Mouse (Mus musculus) adipocyte (in vitro differentiated cells): Measurements from ENCODE around the gene Acsm2.
"Not testable (repeated sequence)": the region's sequence is repeated elsewhere in the genome, so short reads cannot be mapped to it uniquely, and the experiment has no call there.

Experiments
- DNase-seq: peaks from one replicate; pipeline ENCODE4 v3.0.0-alpha.2; 2016; ENCODE audit warnings: low spot score

Gene Acsm2

DNA sequence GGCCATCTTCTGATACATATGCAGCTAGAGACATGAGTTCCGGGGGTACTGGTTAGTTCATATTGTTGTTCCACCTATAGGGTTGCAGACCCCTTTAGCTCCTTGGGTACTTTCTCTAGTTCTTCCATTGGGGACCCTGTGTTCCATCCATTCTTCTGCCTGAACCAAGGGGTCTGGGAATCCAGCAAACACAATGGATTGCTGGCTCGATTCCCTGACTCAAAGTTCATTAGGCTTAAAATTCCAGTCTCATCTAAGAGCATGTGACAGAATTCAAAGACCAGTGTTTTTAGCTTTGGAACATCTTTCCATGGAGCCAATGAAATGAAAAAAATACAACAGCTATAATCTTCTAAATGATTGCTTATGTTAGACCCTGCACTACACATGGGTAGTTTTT is 8.3 kb downstream of the Acsm2 start:
- DNase-seq = not testable (repeated sequence)

DNA sequence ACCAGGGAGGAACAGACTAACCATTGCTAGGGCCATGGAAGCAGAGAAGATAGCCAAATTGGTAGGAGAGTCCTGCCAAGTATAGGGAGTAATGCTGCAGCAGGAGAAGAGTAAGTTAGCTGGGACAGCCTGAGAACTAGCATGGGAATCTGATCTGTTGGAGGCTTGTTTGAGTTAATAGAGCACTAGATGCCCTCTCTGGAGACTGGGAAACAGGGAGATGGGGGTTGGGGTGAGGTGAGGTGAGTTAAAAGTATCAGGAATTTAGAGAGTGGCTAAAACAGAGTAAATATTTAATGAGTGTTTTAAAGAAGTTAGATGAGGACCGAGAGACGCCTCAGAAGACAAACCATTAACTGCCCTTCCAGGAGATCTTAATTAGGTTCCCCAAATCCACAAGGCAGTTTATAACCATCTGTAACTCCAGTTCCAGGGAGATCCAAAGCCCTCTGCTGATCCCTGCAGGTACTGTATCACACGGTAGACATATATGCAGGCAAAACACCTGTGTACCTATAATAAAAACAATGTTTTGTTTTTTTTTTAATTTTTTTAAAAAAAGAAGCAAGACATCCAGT is 40.5 kb downstream of the Acsm2 start:
- no peak for DNase-seq

DNA sequence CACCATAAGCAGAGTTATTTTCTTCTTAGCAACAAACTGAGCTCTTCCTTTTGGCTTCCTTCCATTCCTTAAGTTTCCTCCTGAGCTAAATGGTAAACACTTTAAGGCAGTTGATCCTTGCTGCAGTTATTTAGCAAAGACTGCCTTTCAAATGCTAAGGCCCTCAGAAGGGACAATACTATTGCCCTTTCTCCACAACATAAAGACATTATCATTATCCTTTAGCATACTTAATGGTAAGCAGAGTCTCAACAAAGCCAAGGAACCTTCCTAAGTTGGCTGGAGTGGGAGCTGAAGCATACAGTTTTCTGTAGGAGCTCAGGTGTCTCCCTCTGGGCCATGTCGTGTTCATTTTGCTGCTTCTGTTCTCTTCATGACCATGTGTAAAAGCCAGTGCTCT is 41.2 kb downstream of the Acsm2 start:
- no peak for DNase-seq

DNA sequence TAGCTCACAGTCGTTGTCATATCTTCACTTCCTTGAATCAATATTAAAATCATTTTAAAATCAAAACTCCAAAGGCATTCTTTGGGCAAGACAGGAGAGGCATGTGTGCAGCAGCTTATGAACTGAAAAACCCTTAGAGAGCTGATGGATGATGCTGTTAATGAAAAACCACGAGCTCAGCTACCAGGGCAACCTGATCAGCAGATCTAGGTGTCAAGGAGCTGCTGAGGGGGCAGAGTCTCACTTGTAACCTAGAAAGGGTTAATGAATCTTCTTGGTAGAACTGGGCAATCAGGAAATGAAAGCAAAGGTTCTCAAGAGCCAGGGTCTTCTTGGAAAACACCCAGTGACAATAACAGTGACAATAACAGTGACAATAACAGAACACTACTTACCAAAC is 42.4 kb downstream of the Acsm2 start:
- DNase-seq = no peak

DNA sequence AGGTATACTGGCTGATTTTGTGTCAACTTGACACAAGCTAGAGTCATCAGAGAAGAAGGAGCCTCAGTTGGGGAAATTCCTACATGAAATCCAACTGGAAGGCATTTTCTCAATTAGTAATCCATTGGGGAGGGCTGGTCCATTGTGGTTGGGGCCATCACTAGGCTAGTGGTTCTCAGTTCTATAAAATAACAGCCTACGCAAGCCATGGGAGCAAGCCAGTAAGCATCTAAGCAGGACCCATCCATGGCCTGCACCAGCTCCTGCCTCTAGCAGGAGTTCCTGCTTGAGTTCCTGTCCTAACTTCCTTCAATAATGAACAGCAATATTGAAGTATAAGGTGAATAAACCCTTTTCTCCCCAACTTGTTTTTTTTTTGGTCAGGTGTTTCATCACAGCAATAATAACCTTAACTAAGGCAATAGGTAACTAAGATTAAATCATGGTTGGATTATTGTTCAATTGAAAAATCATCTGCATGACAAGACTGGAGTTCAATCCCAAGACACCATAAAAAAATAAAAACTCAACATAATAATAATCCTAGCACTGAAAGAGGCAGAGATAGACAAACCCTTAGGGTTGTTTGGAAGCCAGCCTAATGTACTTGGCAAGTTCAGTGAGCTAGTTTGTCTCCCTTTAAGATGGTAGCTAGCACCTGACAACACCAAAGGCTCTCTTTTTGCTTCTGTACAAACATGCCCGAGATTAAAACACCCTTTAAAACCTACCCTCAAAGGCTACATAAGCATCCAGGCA is 47.2 kb downstream of the Acsm2 start:
- no peak for DNase-seq

DNA sequence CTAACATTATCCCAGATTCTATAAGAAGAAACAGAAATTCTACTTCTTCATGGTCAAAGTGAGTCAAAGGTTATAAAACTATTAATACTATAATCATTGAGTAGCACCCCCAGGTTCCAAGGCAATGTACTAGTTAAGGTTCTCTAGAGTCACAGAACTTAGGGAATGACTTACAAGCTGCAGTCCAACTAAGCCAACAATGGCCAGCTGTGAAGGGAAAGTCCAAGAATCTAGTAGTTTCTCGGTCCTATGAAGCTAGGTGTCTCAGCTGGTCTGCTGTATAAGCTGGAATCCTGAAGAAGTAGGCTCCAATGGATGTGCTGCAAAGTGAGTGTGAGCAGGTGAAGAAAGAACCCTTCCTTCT is 47.8 kb downstream of the Acsm2 start:
- DNase-seq = no peak

DNA sequence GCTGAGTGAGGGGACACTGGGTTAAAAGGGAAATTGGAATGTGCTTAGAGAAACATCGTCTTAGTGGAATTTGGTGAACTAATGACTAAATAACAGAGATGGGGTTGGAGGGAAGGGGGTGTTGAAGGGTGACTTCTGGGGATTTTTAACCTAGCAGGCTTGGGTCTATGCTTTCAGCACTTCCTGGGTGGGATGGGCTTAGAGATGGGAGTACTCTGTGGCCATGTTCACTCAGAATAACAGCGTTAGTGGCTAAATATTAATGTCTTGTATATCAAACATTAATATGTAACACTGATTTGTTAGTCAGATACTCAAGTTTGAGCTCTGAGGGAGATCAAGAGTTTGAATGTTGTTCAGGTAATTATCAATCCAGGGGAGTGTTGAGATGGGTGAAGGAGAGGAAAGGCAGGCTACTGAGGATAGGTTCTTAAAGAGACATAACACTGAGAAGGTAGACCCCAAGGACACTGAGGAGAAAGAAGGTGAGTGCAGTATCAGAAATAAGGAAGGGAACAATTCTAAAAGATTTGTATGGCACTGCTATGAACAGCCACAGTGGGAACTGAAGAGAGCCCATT is 50.9 kb downstream of the Acsm2 start:
- no peak for DNase-seq

DNA sequence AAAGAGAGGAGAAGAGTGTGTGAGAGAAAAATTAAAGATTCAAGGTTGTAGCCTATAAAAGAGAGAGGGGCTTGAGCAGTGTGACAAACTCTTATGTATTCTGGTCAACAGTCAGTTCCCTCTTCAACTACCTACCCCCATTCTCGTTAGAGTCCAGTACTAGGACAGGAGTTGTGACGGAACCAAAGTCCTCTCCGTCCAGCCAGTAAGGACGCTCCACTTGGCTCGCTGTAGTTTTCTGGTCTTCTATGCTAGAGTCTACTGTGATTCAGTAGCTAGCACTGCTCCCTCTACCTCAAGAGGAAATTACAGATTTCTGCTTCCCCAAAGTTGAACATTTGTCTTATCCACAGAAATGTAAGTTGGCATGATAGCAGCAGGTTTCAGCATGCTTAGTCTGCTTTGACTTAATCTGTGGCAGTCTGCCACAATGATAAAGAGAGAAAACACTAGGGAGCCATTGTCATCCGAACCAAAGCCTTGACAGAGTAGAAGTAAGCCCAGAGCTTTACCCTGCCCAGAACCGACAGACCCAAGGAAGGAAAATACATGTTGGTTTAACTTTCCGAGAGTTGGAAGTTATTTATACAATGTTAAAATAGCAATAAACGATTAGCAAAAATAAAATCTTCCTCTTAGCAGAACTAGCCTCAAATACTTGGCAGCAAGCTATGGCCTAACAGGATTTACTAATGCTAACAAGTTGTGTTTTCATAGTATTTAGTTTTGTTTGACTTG is 52.0 kb downstream of the Acsm2 start:
- no peak for DNase-seq

DNA sequence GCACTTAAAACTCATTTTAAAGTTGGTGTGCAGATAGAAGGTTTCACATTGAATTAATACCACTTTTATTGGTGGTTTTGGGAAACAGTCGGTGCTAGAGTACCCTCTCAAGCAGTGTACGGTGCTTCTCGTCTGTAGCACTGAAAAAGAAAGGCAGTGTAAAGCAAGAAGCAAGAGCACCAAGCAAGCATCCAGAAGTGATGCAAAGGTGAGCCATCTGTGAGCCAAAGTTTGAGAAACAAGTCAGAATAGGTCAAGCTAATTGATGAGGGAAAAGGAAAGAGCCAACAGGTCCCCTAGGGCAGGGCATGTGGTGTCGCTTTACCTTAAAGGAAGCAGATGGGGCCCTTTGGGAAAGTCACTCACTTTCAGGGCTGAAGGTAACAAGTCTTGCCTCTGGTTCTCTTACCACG is 52.5 kb downstream of the Acsm2 start, which contains the start of gene Acsm1:
TSS of gene Acsm1 (plus strand) at position 363 of the 413 bp plus-strand sequence.
- no peak for DNase-seq

DNA sequence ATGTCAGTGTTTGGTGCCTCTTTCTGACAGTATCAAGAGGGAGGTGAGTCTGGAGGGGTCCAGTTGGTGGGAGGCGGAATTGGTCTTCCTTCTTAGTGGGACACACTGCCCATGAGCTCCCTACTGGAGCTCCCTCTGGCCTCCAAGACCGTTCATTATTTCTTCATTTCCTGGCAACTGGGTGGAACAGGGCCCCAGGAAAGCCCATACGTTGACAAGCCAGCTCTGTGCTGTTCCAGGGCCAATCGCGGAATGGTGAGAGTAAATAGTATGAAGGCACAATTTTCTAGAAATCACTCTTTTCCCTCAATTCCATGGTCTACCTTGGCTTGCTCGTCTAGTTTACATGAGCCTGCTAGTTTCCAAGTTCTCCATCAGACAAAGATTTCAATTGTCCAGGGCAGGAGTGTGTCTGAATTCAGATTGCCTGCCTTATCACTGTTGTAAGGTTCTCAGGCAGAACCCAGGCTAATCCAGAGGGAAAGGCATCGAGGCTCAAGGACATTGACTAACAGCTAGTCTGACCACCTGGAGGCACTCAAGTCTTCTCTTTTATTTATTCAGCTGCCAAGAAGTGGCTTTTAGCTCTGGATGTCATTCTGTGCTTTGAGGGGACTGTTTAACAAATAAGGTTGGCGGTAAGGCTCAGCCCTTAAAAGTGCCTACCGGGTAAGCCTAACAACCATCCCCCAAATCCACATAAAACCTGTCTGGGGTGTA is 53.8 kb downstream of the Acsm2 start:
- no peak for DNase-seq

DNA sequence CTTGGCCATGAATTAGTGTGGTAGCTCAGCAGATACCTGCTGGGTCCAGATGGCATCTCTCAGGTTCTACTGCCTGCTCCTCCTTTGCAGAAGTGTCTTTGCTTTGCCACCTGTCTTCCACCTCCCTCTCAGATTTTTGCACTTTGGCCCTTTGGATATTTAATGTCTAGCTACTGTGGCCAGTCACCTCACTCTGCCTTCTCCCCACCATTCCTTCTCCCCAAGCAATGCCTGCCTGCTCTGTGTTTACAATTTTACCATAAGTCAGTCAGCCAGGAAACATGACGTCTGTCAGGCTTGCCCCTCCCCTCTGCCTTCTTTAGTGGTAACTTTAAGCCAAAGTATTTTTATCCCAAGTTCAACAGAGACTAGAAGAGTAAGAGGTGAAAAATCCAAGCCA is 62.4 kb downstream of the Acsm2 start:
- no peak for DNase-seq

DNA sequence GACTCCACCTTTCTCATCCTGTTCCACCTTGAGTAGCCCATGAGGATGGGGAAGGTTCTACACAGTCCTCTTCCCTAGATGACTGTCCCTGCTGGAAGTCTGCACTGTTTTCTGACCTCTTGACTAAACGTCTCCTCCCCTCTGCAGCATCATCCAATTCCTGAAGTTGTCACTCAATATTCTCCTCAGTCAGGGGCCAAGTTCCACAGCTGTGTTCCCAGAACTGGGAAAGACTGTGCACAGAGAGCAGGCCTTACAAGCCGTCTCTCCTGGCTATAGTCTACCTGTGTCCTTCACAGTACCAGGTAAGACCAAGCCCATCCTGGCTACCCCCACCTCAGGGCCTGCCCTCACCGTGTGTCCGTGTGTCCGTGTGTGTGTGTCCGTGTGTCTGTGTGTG is 63.5 kb downstream of the Acsm2 start:
- DNase-seq = no peak

DNA sequence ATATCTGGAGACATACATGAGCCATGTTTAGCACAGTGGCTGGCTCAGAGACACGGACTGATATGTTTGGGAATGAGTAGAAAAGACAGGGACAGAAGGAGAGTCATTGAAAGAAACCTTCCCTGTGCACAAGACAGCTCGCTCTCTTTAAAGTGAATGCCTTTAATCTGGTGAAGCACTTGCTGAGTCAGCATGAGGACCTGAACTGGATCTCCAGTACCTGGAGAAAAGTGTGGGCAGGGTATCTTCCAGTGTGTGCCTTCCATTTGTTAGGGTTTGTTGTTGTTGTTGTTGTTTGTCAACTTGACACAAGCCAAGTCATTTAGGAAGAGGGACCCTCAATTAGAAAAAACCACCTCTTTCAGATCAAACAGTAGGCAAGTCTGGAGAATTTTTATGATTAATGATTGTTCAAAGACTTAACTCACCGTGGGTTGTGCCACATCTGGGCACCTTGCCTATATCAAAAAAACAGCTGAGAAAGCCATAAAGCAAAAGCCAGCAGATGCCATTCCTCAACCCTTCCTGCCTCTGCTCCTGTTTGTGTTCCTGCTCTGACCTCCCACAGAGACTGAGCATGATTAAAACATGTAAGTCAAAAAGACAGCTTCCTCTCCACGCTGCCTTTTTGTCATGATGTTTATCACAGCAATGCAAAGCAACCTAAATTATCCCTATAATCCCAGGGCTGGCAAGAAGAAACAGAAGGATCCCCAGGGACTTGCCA is 64.2 kb downstream of the Acsm2 start:
- no peak for DNase-seq

DNA sequence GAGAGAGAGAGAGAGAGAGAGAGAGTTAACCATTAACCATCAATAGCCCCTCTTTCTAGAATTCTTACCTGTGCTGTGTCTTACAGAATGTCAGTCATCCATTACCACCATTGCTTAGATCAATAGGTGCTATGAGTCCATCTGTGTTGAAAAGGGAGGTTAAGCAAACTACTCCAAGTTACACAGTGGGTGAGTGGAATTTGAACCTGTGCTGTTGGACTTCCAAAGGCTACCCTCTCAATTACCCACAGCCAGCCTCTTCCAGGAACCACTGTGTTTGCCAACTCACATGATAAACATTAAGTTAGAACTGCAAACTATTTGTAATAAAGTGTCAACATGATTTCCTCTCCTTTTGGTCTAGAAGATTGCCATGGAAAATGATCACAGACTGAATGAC is 66.0 kb downstream of the Acsm2 start:
- DNase-seq = no peak

DNA sequence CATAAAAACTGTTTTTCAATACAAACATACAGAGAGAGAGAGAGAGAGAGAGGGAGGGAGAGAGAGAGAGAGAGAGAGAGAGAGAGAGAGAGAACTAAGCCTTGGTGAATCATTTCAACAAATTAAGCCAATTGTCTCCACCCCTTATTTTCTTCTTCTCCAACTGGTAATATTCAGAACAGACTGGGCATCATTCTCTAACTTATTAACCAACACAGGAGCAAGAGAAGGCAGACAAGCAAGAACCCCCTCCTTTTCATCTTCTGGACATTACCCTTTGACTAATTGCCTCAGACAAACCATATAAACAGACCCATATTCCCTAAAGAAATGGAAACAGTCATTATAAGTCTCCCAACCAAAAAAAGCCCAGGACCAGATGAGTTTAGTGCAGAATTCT is 84.6 kb downstream of the Acsm2 start:
- no peak for DNase-seq

DNA sequence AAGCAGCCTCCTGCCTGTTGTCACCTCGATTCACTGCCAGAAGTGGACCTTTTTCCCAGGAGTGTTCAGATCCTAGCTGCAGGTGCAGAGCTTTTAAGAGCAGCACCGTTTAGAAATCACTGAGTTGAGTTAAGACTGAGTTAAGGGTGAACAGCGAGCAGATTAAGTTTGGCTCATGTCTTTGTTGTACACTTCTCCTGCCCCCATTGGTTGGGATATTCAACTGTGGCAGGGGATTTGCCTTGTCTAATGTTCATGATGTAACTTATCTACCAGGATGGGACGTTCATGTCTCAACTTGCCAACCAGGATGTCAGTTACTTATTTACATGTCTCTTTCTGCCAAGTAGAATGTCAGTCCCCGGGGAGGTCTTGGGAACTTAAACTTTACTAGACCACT is 88.2 kb downstream of the Acsm2 start:
- no peak for DNase-seq
